Mouse (Mus musculus): ENCODE measurements around the gene Gatad2a.

GRCm38 (mm10) chr8:69874654-69875053 lies 121.5 kb downstream of the Gatad2a start:
- no peak for TF ChIP-seq CTCF (IDR thresholded peaks at IDR 0.05; ENCODE audit: low read depth, low read length)
- TF ChIP-seq POLR2A (IDR thresholded peaks at IDR 0.05; ENCODE audit: borderline replicate concordance, low read depth, low read length), result no peak
